In the genomic region with DNA sequence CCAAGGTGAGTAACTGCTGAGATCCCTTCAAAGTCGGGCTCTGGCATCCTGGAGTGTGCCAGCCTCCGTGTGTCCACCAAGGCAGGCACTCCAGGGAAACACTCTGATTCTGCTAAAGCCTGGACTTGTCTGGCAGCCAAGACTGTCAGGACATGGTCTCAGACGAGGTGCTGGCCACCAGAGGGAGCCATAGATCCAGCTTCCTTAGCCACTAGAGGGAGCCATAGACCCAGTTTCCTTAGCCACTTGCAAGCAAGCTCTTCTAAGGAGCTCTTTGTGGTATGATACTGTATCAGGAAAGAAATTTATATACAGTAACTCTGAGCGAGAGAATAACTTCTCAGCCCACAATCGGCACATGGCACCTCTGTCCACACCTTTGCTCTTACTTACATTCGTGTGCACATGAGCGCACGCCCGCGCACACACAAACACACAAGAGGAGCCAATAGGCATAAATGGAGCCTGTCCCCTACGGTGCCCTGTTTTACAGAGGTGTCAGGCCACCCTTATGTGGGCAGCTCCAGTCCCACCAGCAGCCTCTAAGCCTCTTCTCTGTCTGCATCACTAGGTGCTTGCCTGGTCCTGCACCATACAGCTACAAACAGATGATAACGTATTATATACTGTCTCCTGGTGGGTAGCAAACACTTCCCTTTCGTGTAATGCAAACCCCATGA, we compare ENCODE assay signal across 8 mouse cellular contexts. TPM values are rescaled to one million over a fixed set of nuclear protein-coding genes. Genes with fewer than 3 reads are reported as not detected.
DNase-seq lines count a peak whose midpoint lies in the region; ATAC-seq and TF ChIP-seq lines count a peak whose summit lies in the region.

No protein-coding gene starts in this region.

- peak; percentile 64 for DNase-seq in G1E (ENCODE audit: low spot score)
- peak; percentile 92 to 96 for DNase-seq in cerebellum, adult 18-20 months
- peak; percentile 95 to 97 for DNase-seq in heart, postnatal 36 days
- DNase-seq in layer of hippocampus, adult 18-20 months (ENCODE audit: low spot score in 2 of 2): peak; percentile 88 to 98
- peak; percentile 91 for DNase-seq in lung, adult 2 months
- peak; percentile 79 for DNase-seq in testis, postnatal 14 days (ENCODE audit: low spot score)

- H3K36me3 ChIP-seq in G1E (replicated peaks): peaks cover 4% of the 10 kb centered on the region
- H3K36me3 ChIP-seq in forebrain, embryonic 16.5 days (ENCODE audit: control insufficient read depth, insufficient read depth): no peaks in the 10 kb centered on the region

- TF ChIP-seq POLR2A in lung, adult 2 months (IDR thresholded peaks at IDR 0.05; ENCODE audit: borderline replicate concordance, extremely low read depth, low read depth, low read length): no peak

- peak; percentile 9; the same call in 1 of the 2 replicates for ATAC-seq in G1E (ENCODE audit: extremely low read depth, insufficient number of reproducible peaks, low FRiP score, poor library complexity, severe bottlenecking)
- ATAC-seq in forebrain, embryonic 16.5 days: peak; percentile 74
- peak; percentile 57; the same call in 1 of the 2 replicates for ATAC-seq in neutrophil, adult 5-6 weeks (ENCODE audit: extremely low read depth, insufficient number of reproducible peaks, low FRiP score, poor library complexity, severe bottlenecking)

- H3K9ac ChIP-seq in forebrain, embryonic 16.5 days (replicated peaks; ENCODE audit: low read depth, low read length): peak overlapping the region; percentile 26; the same call in 1 of the 2 replicates

- peaks cover 58% of the 10 kb centered on the region for H3K4me1 ChIP-seq in G1E (ENCODE audit: insufficient read depth, low read depth, low read length)
- peaks cover 11% of the 10 kb centered on the region for H3K4me1 ChIP-seq in forebrain, embryonic 16.5 days (replicated peaks; ENCODE audit: control insufficient read depth, insufficient read depth, low read length)
- no peaks in the 10 kb centered on the region for H3K4me1 ChIP-seq in lung, adult 2 months (ENCODE audit: control insufficient read depth, insufficient read depth, low read length)

- H3K27ac ChIP-seq in forebrain, embryonic 16.5 days (ENCODE audit: low read length): 0 out of 2 replicates have a peak overlapping the region, but pooled peaks have one; percentile 43

- TF ChIP-seq CTCF in G1E (IDR thresholded peaks at IDR 0.05; ENCODE audit: low read depth, low read length): peak; percentile 99
- peak; percentile 100 for TF ChIP-seq CTCF in lung, adult 2 months (IDR thresholded peaks at IDR 0.05; ENCODE audit: insufficient read depth, low read length)

- no peak overlapping the region for H3K4me2 ChIP-seq in forebrain, embryonic 16.5 days (ENCODE audit: low read length)

- no peak overlapping the region for H3K4me3 ChIP-seq in G1E (ENCODE audit: low read depth, low read length)
- no peak overlapping the region for H3K4me3 ChIP-seq in forebrain, embryonic 16.5 days (replicated peaks; ENCODE audit: low read length)
- no peak overlapping the region for H3K4me3 ChIP-seq in lung, adult 2 months (replicated peaks; ENCODE audit: extremely low read depth, low read depth, low read length)

- WGBS in forebrain, embryonic 16.5 days: 41% methylated on average over 13 of the region's 13 CpGs
- 43% methylated on average over 13 of the region's 13 CpGs for WGBS in lung, adult 2 months

- H3K27me3 ChIP-seq in G1E (ENCODE audit: insufficient read depth, low read length): peaks cover 16% of the 10 kb centered on the region; the same call in 1 of the 2 replicates
- H3K27me3 ChIP-seq in forebrain, embryonic 16.5 days (replicated peaks; ENCODE audit: control insufficient read depth, insufficient read depth, low read length): no peaks in the 10 kb centered on the region

- no peaks in the 10 kb centered on the region for H3K9me3 ChIP-seq in G1E (replicated peaks)
- no peaks in the 10 kb centered on the region for H3K9me3 ChIP-seq in forebrain, embryonic 16.5 days (ENCODE audit: control insufficient read depth, low read length)

- intact Hi-C loops in heart, postnatal 36 days (cut with DNase I): loop anchor here (1.0 to 5.0 kb wide), 5 partner anchors 48 to 382 kb away; no protein-coding TSS in a partner anchor

RNA-seq across cellular contexts. Expression of a gene that starts 35.6 kb away (rescaled TPM):
- total RNA-seq in G1E (2014; fragmentation: Nextera tagmentation) (19.3 and 33.0 TPM in 2 replicates), G1E (2017) (45.1 and 46.8 TPM in 2 replicates)
- polyA plus RNA-seq in G1E (2012): 145 and 178 TPM in 2 replicates
- 21.7 and 26.2 TPM in 2 replicates for polyA plus RNA-seq in forebrain, embryonic 16.5 days (2015; fragmentation: Nextera tagmentation; extraction: Ambion mirVana)
- total RNA-seq in heart, postnatal 36 days (2021): 10 to 100 TPM; 11.4 to 12.0 TPM
- 1 to 10 TPM; 3.3 to 3.5 TPM for total RNA-seq in layer of hippocampus, adult 18-20 months (2021)
- 38.1 and 39.3 TPM in 2 replicates for polyA plus RNA-seq in lung, adult 2 months (2012; rRNA removed)
- not detected in 2 replicates for total RNA-seq in neutrophil, adult 5-6 weeks (2017)

Comparison
In these comparisons a context has a peak if more than half of its experiments do, and no peak if none do; other contexts are left out.
1. ATAC-seq: peak in every context shown above with its lines; median percentile 74 in forebrain, embryonic 16.5 days; 57 in neutrophil, adult 5-6 weeks; 9 in G1E.